Mouse (Mus musculus): Measurements from ENCODE around the gene Ptger4. TPM values are rescaled to one million over a fixed set of nuclear protein-coding genes. Genes with fewer than 3 reads are reported as not detected.

The Ptger4 gene
- polyA plus RNA-seq, 1 experiment from 2014 or later: 3.3 TPM

GRCm38 (mm10) chr15:5242241-5243035, 1.5 kb downstream of the Ptger4 start:
- Histone ChIP-seq H3K27me3 (ENCODE audit: control insufficient read depth, insufficient read depth, low read length) (peaks cover 48% of the 10 kb centered on the region), H3K4me2 (ENCODE audit: low read length) (peak overlapping the region; percentile 99), H3K27ac (replicated peaks in 1 of 2; ENCODE audit: control insufficient read depth in 1 of 2, insufficient read depth in 1 of 2, low read depth in 2 of 2, low read length in 2 of 2) (peak overlapping the region in 1 of 2 experiments; percentile 19; a peak in 1 of 4 replicates), H3K4me3 (ENCODE audit: control insufficient read depth in 1 of 2, insufficient read depth in 1 of 2, low read depth in 1 of 2, low read length in 2 of 2) (peak overlapping the region; percentile 58), H3K36me3 (ENCODE audit: control insufficient read depth, insufficient read depth, low read length) (no peaks in the 10 kb centered on the region), H3K4me1 (ENCODE audit: control insufficient read depth in 2 of 2, insufficient read depth in 2 of 2, low read length in 2 of 2) (peaks cover 13 to 27% of the 10 kb centered on the region in 2 experiments; a peak in 3 of 4 replicates), H3K9me3 (ENCODE audit: control insufficient read depth, low read length) (no peaks in the 10 kb centered on the region), H3K9ac (ENCODE audit: low read length) (peak overlapping the region; percentile 63)
- ATAC-seq (ENCODE audit: insufficient number of reproducible peaks, insufficient read depth, low FRiP score, low read depth): no peak
- WGBS: 3% methylated on average over 61 of the region's 61 CpGs

GRCm38 (mm10) chr15:5241304-5242201, 2.4 kb downstream of the Ptger4 start:
- H3K27ac ChIP-seq (replicated peaks in 1 of 2; ENCODE audit: control insufficient read depth in 1 of 2, insufficient read depth in 1 of 2, low read depth in 2 of 2, low read length in 2 of 2): peak overlapping the region in 1 of 2 experiments; percentile 19; a peak in 1 of 4 replicates
- 33% methylated on average over 12 of the region's 12 CpGs for whole genome bisulfite sequencing
- peak overlapping the region; percentile 63 for H3K9ac ChIP-seq (ENCODE audit: low read length)
- H3K9me3 ChIP-seq (ENCODE audit: control insufficient read depth, low read length): no peaks in the 10 kb centered on the region
- peak overlapping the region; percentile 99 for H3K4me2 ChIP-seq (ENCODE audit: low read length)
- peak overlapping the region; percentile 58 for H3K4me3 ChIP-seq (ENCODE audit: control insufficient read depth in 1 of 2, insufficient read depth in 1 of 2, low read depth in 1 of 2, low read length in 2 of 2)
- peaks cover 48% of the 10 kb centered on the region for H3K27me3 ChIP-seq (ENCODE audit: control insufficient read depth, insufficient read depth, low read length)
- H3K4me1 ChIP-seq (ENCODE audit: control insufficient read depth in 2 of 2, insufficient read depth in 2 of 2, low read length in 2 of 2): peaks cover 13 to 27% of the 10 kb centered on the region in 2 experiments; a peak in 3 of 4 replicates
- ATAC-seq (ENCODE audit: insufficient number of reproducible peaks, insufficient read depth, low FRiP score, low read depth): no peak
- no peaks in the 10 kb centered on the region for H3K36me3 ChIP-seq (ENCODE audit: control insufficient read depth, insufficient read depth, low read length)

GRCm38 (mm10) chr15:5240360-5240759, 3.6 kb downstream of the Ptger4 start:
- peaks cover 15 to 27% of the 10 kb centered on the region in 2 experiments; a peak in 3 of 4 replicates for H3K4me1 ChIP-seq (ENCODE audit: control insufficient read depth in 2 of 2, insufficient read depth in 2 of 2, low read length in 2 of 2)
- peaks cover 41% of the 10 kb centered on the region for H3K27me3 ChIP-seq (ENCODE audit: control insufficient read depth, insufficient read depth, low read length)
- no peak overlapping the region for H3K9ac ChIP-seq (ENCODE audit: low read length)
- ATAC-seq (ENCODE audit: insufficient number of reproducible peaks, insufficient read depth, low FRiP score, low read depth): no peak
- no peaks in the 10 kb centered on the region for H3K9me3 ChIP-seq (ENCODE audit: control insufficient read depth, low read length)
- no peaks in the 10 kb centered on the region for H3K36me3 ChIP-seq (ENCODE audit: control insufficient read depth, insufficient read depth, low read length)
- WGBS: 80% methylated on average over 6 of the region's 6 CpGs
- peak overlapping the region in 1 of 2 experiments; percentile 4; a peak in 1 of 4 replicates for H3K27ac ChIP-seq (replicated peaks in 1 of 2; ENCODE audit: control insufficient read depth in 1 of 2, insufficient read depth in 1 of 2, low read depth in 2 of 2, low read length in 2 of 2)
- H3K4me3 ChIP-seq (ENCODE audit: control insufficient read depth in 1 of 2, insufficient read depth in 1 of 2, low read depth in 1 of 2, low read length in 2 of 2): no peak overlapping the region
- H3K4me2 ChIP-seq (ENCODE audit: low read length): peak overlapping the region; percentile 99

GRCm38 (mm10) chr15:5239901-5240300, 4.1 kb downstream of the Ptger4 start:
- no peak overlapping the region for H3K9ac ChIP-seq (ENCODE audit: low read length)
- no peaks in the 10 kb centered on the region for H3K9me3 ChIP-seq (ENCODE audit: control insufficient read depth, low read length)
- H3K27ac ChIP-seq (replicated peaks in 1 of 2; ENCODE audit: control insufficient read depth in 1 of 2, insufficient read depth in 1 of 2, low read depth in 2 of 2, low read length in 2 of 2): no peak overlapping the region; a peak in 1 of 4 replicates
- no peak for ATAC-seq (ENCODE audit: insufficient number of reproducible peaks, insufficient read depth, low FRiP score, low read depth)
- 39% methylated on average over 6 of the region's 6 CpGs for WGBS
- peaks cover 37% of the 10 kb centered on the region for H3K27me3 ChIP-seq (ENCODE audit: control insufficient read depth, insufficient read depth, low read length)
- H3K4me2 ChIP-seq (ENCODE audit: low read length): peak overlapping the region; percentile 99
- H3K4me1 ChIP-seq (ENCODE audit: control insufficient read depth in 2 of 2, insufficient read depth in 2 of 2, low read length in 2 of 2): peaks cover 15 to 27% of the 10 kb centered on the region in 2 experiments; a peak in 3 of 4 replicates
- no peak overlapping the region for H3K4me3 ChIP-seq (ENCODE audit: control insufficient read depth in 1 of 2, insufficient read depth in 1 of 2, low read depth in 1 of 2, low read length in 2 of 2)
- no peaks in the 10 kb centered on the region for H3K36me3 ChIP-seq (ENCODE audit: control insufficient read depth, insufficient read depth, low read length)

GRCm38 (mm10) chr15:5239361-5239760, 4.6 kb downstream of the Ptger4 start:
- H3K4me3 ChIP-seq (ENCODE audit: control insufficient read depth in 1 of 2, insufficient read depth in 1 of 2, low read depth in 1 of 2, low read length in 2 of 2): no peak overlapping the region
- 77% methylated on average over 4 of the region's 4 CpGs for WGBS
- no peak for ATAC-seq (ENCODE audit: insufficient number of reproducible peaks, insufficient read depth, low FRiP score, low read depth)
- peak overlapping the region; percentile 99; the same call in 1 of the 2 replicates for H3K4me2 ChIP-seq (ENCODE audit: low read length)
- H3K27me3 ChIP-seq (ENCODE audit: control insufficient read depth, insufficient read depth, low read length): peaks cover 31% of the 10 kb centered on the region
- H3K36me3 ChIP-seq (ENCODE audit: control insufficient read depth, insufficient read depth, low read length): no peaks in the 10 kb centered on the region
- H3K9me3 ChIP-seq (ENCODE audit: control insufficient read depth, low read length): no peaks in the 10 kb centered on the region
- no peak overlapping the region for H3K27ac ChIP-seq (replicated peaks in 1 of 2; ENCODE audit: control insufficient read depth in 1 of 2, insufficient read depth in 1 of 2, low read depth in 2 of 2, low read length in 2 of 2)
- H3K4me1 ChIP-seq (ENCODE audit: control insufficient read depth in 2 of 2, insufficient read depth in 2 of 2, low read length in 2 of 2): peaks cover 11 to 22% of the 10 kb centered on the region in 2 experiments; a peak in 3 of 4 replicates
- no peak overlapping the region for H3K9ac ChIP-seq (ENCODE audit: low read length)

- no peak overlapping the region for H3K27ac ChIP-seq (replicated peaks in 1 of 2; ENCODE audit: control insufficient read depth in 1 of 2, insufficient read depth in 1 of 2, low read depth in 2 of 2, low read length in 2 of 2)
- ATAC-seq (ENCODE audit: insufficient number of reproducible peaks, insufficient read depth, low FRiP score, low read depth): no peak
- H3K9ac ChIP-seq (ENCODE audit: low read length): no peak overlapping the region
- 82% methylated on average over 4 of the region's 4 CpGs for WGBS
- H3K4me3 ChIP-seq (ENCODE audit: control insufficient read depth in 1 of 2, insufficient read depth in 1 of 2, low read depth in 1 of 2, low read length in 2 of 2): no peak overlapping the region
- no peak overlapping the region for H3K4me2 ChIP-seq (ENCODE audit: low read length)
- H3K9me3 ChIP-seq (ENCODE audit: control insufficient read depth, low read length): no peaks in the 10 kb centered on the region
- H3K27me3 ChIP-seq (ENCODE audit: control insufficient read depth, insufficient read depth, low read length): peaks cover 26% of the 10 kb centered on the region
- H3K36me3 ChIP-seq (ENCODE audit: control insufficient read depth, insufficient read depth, low read length): no peaks in the 10 kb centered on the region
- H3K4me1 ChIP-seq (ENCODE audit: control insufficient read depth in 2 of 2, insufficient read depth in 2 of 2, low read length in 2 of 2): peaks cover 11 to 19% of the 10 kb centered on the region in 2 experiments; a peak in 3 of 4 replicates
These were observed 5.4 kb downstream of the Ptger4 start for GRCm38 (mm10) chr15:5238553-5238952.

- Histone ChIP-seq H3K4me2 (ENCODE audit: low read length) (no peak overlapping the region), H3K4me1 (ENCODE audit: control insufficient read depth in 2 of 2, insufficient read depth in 2 of 2, low read length in 2 of 2) (peaks cover 8 to 14% of the 10 kb centered on the region in 2 experiments; a peak in 3 of 4 replicates), H3K4me3 (ENCODE audit: control insufficient read depth in 1 of 2, insufficient read depth in 1 of 2, low read depth in 1 of 2, low read length in 2 of 2) (no peak overlapping the region), H3K9ac (ENCODE audit: low read length) (no peak overlapping the region), H3K27me3 (ENCODE audit: control insufficient read depth, insufficient read depth, low read length) (peaks cover 21% of the 10 kb centered on the region), H3K9me3 (ENCODE audit: control insufficient read depth, low read length) (no peaks in the 10 kb centered on the region), H3K27ac (replicated peaks in 1 of 2; ENCODE audit: control insufficient read depth in 1 of 2, insufficient read depth in 1 of 2, low read depth in 2 of 2, low read length in 2 of 2) (no peak overlapping the region), H3K36me3 (ENCODE audit: control insufficient read depth, insufficient read depth, low read length) (no peaks in the 10 kb centered on the region)
- ATAC-seq (ENCODE audit: insufficient number of reproducible peaks, insufficient read depth, low FRiP score, low read depth): no peak
- 44% methylated on average over 7 of the region's 7 CpGs for WGBS
These were observed 5.9 kb downstream of the Ptger4 start for GRCm38 (mm10) chr15:5238073-5238472.
